Mouse (Mus musculus) lung, postnatal 0 days (tissue): ENCODE measurements around the gene Cklf.

Source experiments
- CTCF ChIP-seq: IDR thresholded peaks from 2 replicates; pipeline ENCODE4 v1.5.1; 2016; ENCODE audit warnings: antibody characterized with exemption, mild to moderate bottlenecking
- EP300 ChIP-seq: IDR thresholded peaks from 2 replicates; pipeline ENCODE4 v1.6.1; 2016; ENCODE audit warnings: antibody characterized with exemption, mild to moderate bottlenecking, control low read depth

- TF ChIP-seq EP300 (no peak), CTCF (no peak)
Observed at GRCm38 (mm10) chr8:104249442-104249996, 1.1 kb upstream of the Cklf start.
